Mouse (Mus musculus) myocyte (in vitro differentiated cells): ENCODE measurements at regions not wholly inside any gene's neighbourhood (a gene's known extent, or its start where the extent isn't known, plus 50 kb on each side); places are given as distances from the start of the nearest gene placed in this dataset.

Source experiments
- H3K27me3 ChIP-seq: one replicate; pipeline ENCODE4 v1.6.1; 2011; ENCODE audit not compliant: control insufficient read depth, insufficient read depth, insufficient read length
- H3K36me3 ChIP-seq: one replicate; pipeline ENCODE4 v1.6.1; 2011; ENCODE audit not compliant: control insufficient read depth, insufficient read depth
- H3K4me2 ChIP-seq: one replicate; pipeline ENCODE4 v1.6.1; 2011; ENCODE audit warnings: low read depth, control low read depth
- H3K4me3 ChIP-seq: one replicate; pipeline ENCODE4 v1.5.1; 2011; ENCODE audit warnings: mild to moderate bottlenecking, control low read depth, moderate library complexity
- H3K79me2 ChIP-seq: one replicate; pipeline ENCODE4 v1.6.1; 2011; ENCODE audit not compliant: control insufficient read depth, insufficient read depth
- H3ac ChIP-seq: one replicate; pipeline ENCODE4 v1.6.1; 2011; ENCODE audit not compliant: control insufficient read depth, insufficient read length
- CEBPB ChIP-seq: IDR thresholded peaks from 2 replicates; pipeline ENCODE4 v1.6.1; 2011; ENCODE audit warnings: mild to moderate bottlenecking, moderate library complexity; ENCODE audit not compliant: poor library complexity, insufficient read depth, severe bottlenecking
- E2F4 ChIP-seq: IDR thresholded peaks from one replicate; pipeline ENCODE4 v1.6.1; 2011; ENCODE audit warnings: mild to moderate bottlenecking, control low read depth, moderate library complexity; ENCODE audit not compliant: insufficient read depth
- MAX ChIP-seq: IDR thresholded peaks from one replicate; pipeline ENCODE4 v1.6.1; 2011; ENCODE audit warnings: low read depth, mild to moderate bottlenecking, control low read depth
- MYOD1 ChIP-seq, 3 experiments: IDR thresholded peaks; one replicate each; pipeline ENCODE4 v1.6.1; 2011; ENCODE audit warnings: control low read depth in 2 of 3, low read depth in 2 of 3, mild to moderate bottlenecking in 2 of 3, moderate library complexity in 1 of 3; ENCODE audit not compliant: insufficient read length in 2 of 3, control insufficient read depth in 1 of 3
- MYOG ChIP-seq, 3 experiments: IDR thresholded peaks; one replicate each; pipeline ENCODE4 v1.6.1; 2011; ENCODE audit warnings: control low read depth in 2 of 3, low read depth in 2 of 3, mild to moderate bottlenecking in 2 of 3; ENCODE audit not compliant: insufficient read length in 2 of 3, control insufficient read depth in 1 of 3, insufficient read depth in 1 of 3
- POLR2A ChIP-seq: IDR thresholded peaks from one replicate; pipeline ENCODE4 v1.6.1; 2011; ENCODE audit warnings: low read depth, mild to moderate bottlenecking, control low read depth, moderate library complexity; ENCODE audit not compliant: insufficient read length
- POLR2AphosphoS2 ChIP-seq: IDR thresholded peaks from one replicate; pipeline ENCODE4 v1.6.1; 2011; ENCODE audit warnings: low read depth, control low read depth; ENCODE audit not compliant: insufficient read length
- REST ChIP-seq: IDR thresholded peaks from one replicate; pipeline ENCODE4 v1.6.1; 2011; ENCODE audit warnings: mild to moderate bottlenecking, control low read depth, moderate library complexity; ENCODE audit not compliant: insufficient read depth, insufficient read length
- SRF ChIP-seq: IDR thresholded peaks from one replicate; pipeline ENCODE4 v1.6.1; 2011; ENCODE audit warnings: low read depth; ENCODE audit not compliant: control insufficient read depth, insufficient read length
- TCF12 ChIP-seq: IDR thresholded peaks from one replicate; pipeline ENCODE4 v1.6.1; 2011; ENCODE audit warnings: mild to moderate bottlenecking, control low read depth; ENCODE audit not compliant: poor library complexity, insufficient read depth, severe bottlenecking
- TCF3 ChIP-seq: IDR thresholded peaks from one replicate; pipeline ENCODE4 v1.6.1; 2011; ENCODE audit warnings: low read depth, control low read depth; ENCODE audit not compliant: insufficient read length
- USF1 ChIP-seq: IDR thresholded peaks from one replicate; pipeline ENCODE4 v1.6.1; 2011; ENCODE audit warnings: low read depth, mild to moderate bottlenecking, control low read depth, moderate library complexity

DNA sequence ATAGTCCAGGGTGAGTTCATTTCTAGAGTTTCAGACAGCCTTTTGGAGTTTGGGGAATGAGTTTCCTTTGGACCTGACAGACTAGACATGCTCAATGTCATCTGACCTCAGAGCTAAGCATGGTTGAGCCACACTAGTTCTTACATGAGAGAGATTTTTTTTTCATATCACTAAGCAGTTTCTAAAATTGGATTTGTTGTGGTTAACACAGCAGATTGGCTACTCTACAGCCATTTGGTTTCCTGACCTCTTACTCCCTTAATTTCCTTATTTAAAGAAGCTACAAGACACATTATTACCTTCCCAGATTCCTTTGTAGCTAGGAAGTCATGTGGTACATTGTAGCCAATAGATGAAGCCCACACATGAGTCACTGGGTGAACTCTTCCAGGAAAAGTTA is 98.5 kb upstream of the Prr23a1 start:
- TF ChIP-seq POLR2AphosphoS2 (no peak), MYOD1 (IDR thresholded peaks at IDR 0.05; ENCODE audit: control insufficient read depth in 1 of 3, insufficient read length in 2 of 3, low read depth in 2 of 3) (no peak)
- no peak overlapping the region for H3ac ChIP-seq
- H3K79me2 ChIP-seq = no peaks in the 10 kb centered on the region
- no peak overlapping the region for H3K4me2 ChIP-seq
- H3K4me3 ChIP-seq = no peak overlapping the region
- no peaks in the 10 kb centered on the region for H3K27me3 ChIP-seq
- H3K36me3 ChIP-seq = no peaks in the 10 kb centered on the region

DNA sequence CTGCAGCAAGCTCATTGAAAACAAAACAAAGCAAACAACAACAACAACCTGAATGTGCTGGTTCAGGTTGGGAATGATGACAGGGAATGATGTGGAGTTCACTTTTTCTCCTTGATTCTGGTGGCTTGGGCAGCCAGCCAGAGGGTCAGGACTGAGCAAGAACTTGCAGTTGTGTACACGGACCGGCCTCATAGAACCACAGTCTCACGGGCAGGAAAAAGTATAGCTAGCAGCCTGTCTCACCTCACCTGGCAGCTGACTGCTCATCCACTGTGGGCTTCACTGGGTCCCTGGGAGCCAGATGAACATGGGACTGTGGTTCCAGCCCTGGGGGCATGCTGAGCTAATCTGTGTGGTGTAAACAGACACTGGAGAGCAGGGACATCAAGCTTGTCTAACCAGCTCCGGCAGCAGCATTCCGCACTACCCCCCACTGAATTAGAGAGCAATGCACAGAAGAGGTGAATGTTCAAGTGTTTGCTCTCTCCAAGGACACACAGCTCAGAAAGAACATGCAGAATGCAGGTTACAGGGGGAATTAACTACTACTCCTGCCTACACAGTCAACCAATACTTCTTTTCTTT is 114.9 kb upstream of the Prr23a1 start:
- Histone ChIP-seq H3ac (no peak overlapping the region), H3K4me2 (no peak overlapping the region), H3K36me3 (no peaks in the 10 kb centered on the region), H3K4me3 (no peak overlapping the region), H3K79me2 (no peaks in the 10 kb centered on the region), H3K27me3 (no peaks in the 10 kb centered on the region)
- TF ChIP-seq E2F4 (no peak), REST (no peak), MAX (no peak), MYOD1 (IDR thresholded peaks at IDR 0.05; ENCODE audit: control insufficient read depth in 1 of 3, insufficient read length in 2 of 3, low read depth in 2 of 3) (no peak), USF1 (no peak), POLR2A (no peak), TCF12 (no peak), SRF (no peak), CEBPB (no peak), MYOG (IDR thresholded peaks at IDR 0.05; ENCODE audit: control insufficient read depth in 1 of 3, insufficient read depth in 1 of 3, insufficient read length in 2 of 3, low read depth in 2 of 3) (no peak), TCF3 (no peak), POLR2AphosphoS2 (no peak)

DNA sequence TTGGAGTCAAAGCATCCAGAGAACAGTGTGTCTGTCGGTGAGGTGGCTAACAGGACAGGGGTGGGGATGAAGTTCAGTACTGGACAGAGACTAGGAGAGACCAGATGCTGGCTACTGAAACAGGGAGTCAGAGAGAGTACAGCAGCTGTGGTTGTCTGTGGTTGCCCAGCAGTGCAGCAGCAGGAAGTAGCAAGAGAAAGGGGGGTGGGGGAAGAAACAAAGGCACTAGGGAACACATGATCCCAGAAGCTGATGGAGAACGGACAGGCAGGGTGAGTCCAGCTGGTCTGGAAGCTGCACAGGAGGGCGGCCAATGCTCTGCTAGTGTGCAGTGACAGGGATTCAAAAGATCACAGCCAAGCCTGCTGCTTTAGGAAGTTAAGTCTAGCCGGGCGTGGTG is 115.7 kb upstream of the Prr23a1 start:
- Histone ChIP-seq H3K4me2 (no peak overlapping the region), H3K4me3 (no peak overlapping the region), H3K79me2 (no peaks in the 10 kb centered on the region), H3K27me3 (no peaks in the 10 kb centered on the region), H3K36me3 (no peaks in the 10 kb centered on the region), H3ac (no peak overlapping the region)
- TF ChIP-seq USF1 = no peak
- no peak for TF ChIP-seq MAX
- TF ChIP-seq MYOG (IDR thresholded peaks at IDR 0.05; ENCODE audit: control insufficient read depth in 1 of 3, insufficient read depth in 1 of 3, insufficient read length in 2 of 3, low read depth in 2 of 3) = no peak
- no peak for TF ChIP-seq SRF
- no peak for TF ChIP-seq MYOD1 (IDR thresholded peaks at IDR 0.05; ENCODE audit: control insufficient read depth in 1 of 3, insufficient read length in 2 of 3, low read depth in 2 of 3)
- no peak for TF ChIP-seq TCF3
- TF ChIP-seq POLR2A = no peak
- no peak for TF ChIP-seq E2F4
- no peak for TF ChIP-seq POLR2AphosphoS2
- no peak for TF ChIP-seq REST

DNA sequence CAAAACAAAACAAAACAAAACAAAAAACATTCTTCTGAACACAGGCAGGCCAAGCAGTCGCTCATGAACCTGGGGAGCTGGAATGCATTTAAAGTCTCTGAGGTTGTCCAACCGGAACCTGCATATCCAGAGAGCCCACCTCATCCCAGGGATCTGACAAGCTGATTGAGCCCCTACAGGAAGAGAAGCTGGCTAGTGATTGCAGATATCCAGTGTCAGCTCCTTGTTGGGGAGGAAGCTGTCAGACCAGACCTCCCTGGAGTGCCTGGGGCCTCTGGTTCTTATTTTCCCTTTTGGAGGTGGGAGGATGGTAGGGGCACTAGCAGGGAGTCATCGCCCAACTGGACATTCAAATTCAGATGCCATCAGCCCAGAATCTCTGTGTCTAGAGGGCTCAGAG is 119.4 kb upstream of the Prr23a1 start:
- Histone ChIP-seq H3K36me3 (no peaks in the 10 kb centered on the region), H3K4me2 (no peak overlapping the region), H3K27me3 (no peaks in the 10 kb centered on the region), H3ac (no peak overlapping the region), H3K79me2 (no peaks in the 10 kb centered on the region), H3K4me3 (no peak overlapping the region)
- TF ChIP-seq POLR2AphosphoS2 (no peak), TCF3 (no peak), USF1 (no peak), MYOG (IDR thresholded peaks at IDR 0.05; ENCODE audit: control insufficient read depth in 1 of 3, insufficient read depth in 1 of 3, insufficient read length in 2 of 3, low read depth in 2 of 3) (no peak), E2F4 (no peak), REST (no peak), CEBPB (no peak), MYOD1 (IDR thresholded peaks at IDR 0.05; ENCODE audit: control insufficient read depth in 1 of 3, insufficient read length in 2 of 3, low read depth in 2 of 3) (no peak)

DNA sequence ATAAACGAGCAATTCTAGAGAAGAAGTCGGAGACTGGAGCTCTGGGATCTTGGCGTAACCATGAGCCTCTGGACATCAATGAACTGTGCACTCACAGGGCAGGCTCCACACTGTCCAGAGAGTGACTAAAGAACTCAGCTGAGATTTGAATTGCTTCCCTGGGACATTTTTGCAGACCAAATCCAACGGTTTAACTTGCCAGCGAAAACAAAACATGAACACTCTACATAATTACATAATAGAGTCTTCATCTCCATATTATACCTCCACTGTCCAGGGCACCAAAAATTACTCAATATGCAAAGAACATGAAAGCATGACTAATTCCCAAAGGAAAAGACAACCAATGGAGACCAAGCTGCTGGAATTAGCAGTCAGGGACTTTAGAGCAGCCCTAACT is 119.9 kb upstream of the Mrps22 start:
- no peak overlapping the region for H3ac ChIP-seq

More for the DNA sequence above, 119.9 kb upstream of the Mrps22 start:
- Histone ChIP-seq H3K79me2 (no peaks in the 10 kb centered on the region), H3K4me3 (no peak overlapping the region), H3K27me3 (no peaks in the 10 kb centered on the region), H3K36me3 (no peaks in the 10 kb centered on the region), H3K4me2 (no peak overlapping the region)
- no peak for TF ChIP-seq MYOD1 (IDR thresholded peaks at IDR 0.05; ENCODE audit: control insufficient read depth in 1 of 3, insufficient read length in 2 of 3, low read depth in 2 of 3)
- no peak for TF ChIP-seq MYOG (IDR thresholded peaks at IDR 0.05; ENCODE audit: control insufficient read depth in 1 of 3, insufficient read depth in 1 of 3, insufficient read length in 2 of 3, low read depth in 2 of 3)
- TF ChIP-seq POLR2A = no peak
- no peak for TF ChIP-seq SRF
- TF ChIP-seq TCF3 = no peak
- no peak for TF ChIP-seq REST
